Mouse (Mus musculus): ENCODE measurements at regions not wholly inside any gene's neighbourhood (a gene's known extent, or its start where the extent isn't known, plus 50 kb on each side); places are given as distances from the start of the nearest gene placed in this dataset.

GRCm38 (mm10) chr3:17452984-17453383 lies 495.2 kb upstream of the Cypt12 start:
- H3K4me3 ChIP-seq (ENCODE audit: low read length): no peak overlapping the region
- no peaks in the 10 kb centered on the region for H3K4me1 ChIP-seq (ENCODE audit: insufficient read depth, low read length)
- H3K27ac ChIP-seq: no peak overlapping the region
- DNase-seq (ENCODE audit: low spot score) (no peak), ATAC-seq (no peak)
- H3K9me3 ChIP-seq (ENCODE audit: low read length): no peaks in the 10 kb centered on the region
- 37% methylated on average over 1 of the region's 1 CpGs for WGBS
- H3K36me3 ChIP-seq (ENCODE audit: insufficient read depth, low read length): no peaks in the 10 kb centered on the region
- no peak overlapping the region for H3K9ac ChIP-seq (replicated peaks; ENCODE audit: low read length)
- no peak overlapping the region for H3K4me2 ChIP-seq (ENCODE audit: low read depth, low read length)
- H3K27me3 ChIP-seq (ENCODE audit: insufficient read depth, low read length): no peaks in the 10 kb centered on the region
- no peak for TF ChIP-seq CTCF (IDR thresholded peaks at IDR 0.05; ENCODE audit: low read depth)

DNA sequence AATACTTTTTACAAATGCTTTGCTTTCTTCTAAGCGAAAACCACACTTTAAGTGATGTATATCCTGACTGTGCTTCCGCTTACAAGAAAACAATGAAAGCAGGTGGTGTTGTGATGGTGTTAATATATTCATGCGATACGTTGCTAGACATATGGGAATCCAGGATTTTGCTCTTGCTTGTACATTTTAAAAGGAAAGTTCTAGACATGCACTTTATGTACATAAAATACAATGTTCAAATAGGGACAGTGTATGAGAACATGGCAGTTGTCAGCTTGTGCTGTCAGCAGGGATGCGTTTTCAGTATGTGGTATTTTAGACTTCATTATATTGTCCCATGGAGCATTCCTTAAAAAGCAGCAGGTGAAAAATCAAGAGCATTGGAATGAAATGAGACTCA lies 487.7 kb upstream of the Cypt12 start:
- Histone ChIP-seq H3K9me3 (ENCODE audit: low read length) (no peaks in the 10 kb centered on the region), H3K4me1 (ENCODE audit: insufficient read depth, low read length) (no peaks in the 10 kb centered on the region), H3K4me2 (ENCODE audit: low read depth, low read length) (no peak overlapping the region), H3K9ac (replicated peaks; ENCODE audit: low read length) (no peak overlapping the region), H3K36me3 (ENCODE audit: insufficient read depth, low read length) (no peaks in the 10 kb centered on the region), H3K27me3 (ENCODE audit: insufficient read depth, low read length) (no peaks in the 10 kb centered on the region), H3K4me3 (ENCODE audit: low read length) (no peak overlapping the region), H3K27ac (no peak overlapping the region)
- 82% methylated on average over 5 of the region's 5 CpGs for WGBS
- DNase-seq (ENCODE audit: low spot score) (no peak), ATAC-seq (no peak)
- no peak for TF ChIP-seq CTCF (IDR thresholded peaks at IDR 0.05; ENCODE audit: low read depth)

DNA sequence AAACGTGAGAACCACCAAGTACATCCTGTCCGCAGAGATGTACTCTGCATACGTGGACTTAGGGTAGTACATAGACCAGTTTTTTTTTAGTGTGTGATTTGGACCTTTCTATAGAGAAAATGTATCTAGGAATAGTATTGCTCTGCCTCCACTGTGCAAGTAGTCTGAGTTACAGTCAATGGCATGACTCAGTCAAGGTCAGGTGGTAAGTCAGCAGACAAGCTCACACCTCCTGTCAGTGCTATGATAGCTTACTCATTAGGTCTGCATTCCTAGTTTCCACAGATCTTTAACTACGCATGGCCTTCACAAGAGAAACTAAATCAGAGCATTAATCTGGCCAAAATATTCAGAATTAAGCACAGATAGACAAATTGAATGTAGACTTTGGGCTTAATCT lies 486.8 kb upstream of the Cypt12 start:
- no peak overlapping the region for H3K4me2 ChIP-seq (ENCODE audit: low read depth, low read length)
- WGBS: 88% methylated on average over 4 of the region's 4 CpGs
- ATAC-seq: no peak
- H3K9ac ChIP-seq (replicated peaks; ENCODE audit: low read length): no peak overlapping the region
- no peaks in the 10 kb centered on the region for H3K36me3 ChIP-seq (ENCODE audit: insufficient read depth, low read length)
- H3K9me3 ChIP-seq (ENCODE audit: low read length): no peaks in the 10 kb centered on the region
- H3K27me3 ChIP-seq (ENCODE audit: insufficient read depth, low read length): no peaks in the 10 kb centered on the region
- DNase-seq (ENCODE audit: low spot score): no peak
- H3K4me3 ChIP-seq (ENCODE audit: low read length): no peak overlapping the region
- no peaks in the 10 kb centered on the region for H3K4me1 ChIP-seq (ENCODE audit: insufficient read depth, low read length)
- no peak for TF ChIP-seq CTCF (IDR thresholded peaks at IDR 0.05; ENCODE audit: low read depth)
- H3K27ac ChIP-seq: no peak overlapping the region

DNA sequence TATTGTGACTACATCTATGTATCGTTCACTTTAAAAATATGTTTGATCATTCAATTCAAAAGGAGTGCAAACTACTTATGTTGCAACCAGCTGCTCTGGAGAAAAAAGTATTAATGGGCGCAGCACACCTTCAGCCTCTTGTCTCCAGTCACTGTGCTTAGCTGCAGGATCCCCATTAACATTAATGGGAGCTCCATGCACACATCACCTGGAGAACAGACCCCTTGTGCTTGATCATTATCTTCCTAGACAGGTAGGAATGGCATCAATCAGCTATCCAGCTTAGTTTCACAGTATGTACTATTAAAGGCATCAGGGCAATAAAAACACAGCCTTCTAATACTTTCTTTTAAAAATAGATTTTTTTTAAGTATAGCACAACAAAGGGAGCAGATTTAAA lies 474.4 kb upstream of the Cypt12 start:
- Histone ChIP-seq H3K9me3 (ENCODE audit: low read length) (no peaks in the 10 kb centered on the region), H3K27me3 (ENCODE audit: insufficient read depth, low read length) (no peaks in the 10 kb centered on the region), H3K4me2 (ENCODE audit: low read depth, low read length) (no peak overlapping the region), H3K4me3 (ENCODE audit: low read length) (no peak overlapping the region), H3K4me1 (ENCODE audit: insufficient read depth, low read length) (no peaks in the 10 kb centered on the region), H3K27ac (no peak overlapping the region), H3K9ac (replicated peaks; ENCODE audit: low read length) (no peak overlapping the region), H3K36me3 (ENCODE audit: insufficient read depth, low read length) (no peaks in the 10 kb centered on the region)
- ATAC-seq (no peak), DNase-seq (ENCODE audit: low spot score) (no peak)
- WGBS: 83% methylated on average over 2 of the region's 2 CpGs
- no peak for TF ChIP-seq CTCF (IDR thresholded peaks at IDR 0.05; ENCODE audit: low read depth)

DNA sequence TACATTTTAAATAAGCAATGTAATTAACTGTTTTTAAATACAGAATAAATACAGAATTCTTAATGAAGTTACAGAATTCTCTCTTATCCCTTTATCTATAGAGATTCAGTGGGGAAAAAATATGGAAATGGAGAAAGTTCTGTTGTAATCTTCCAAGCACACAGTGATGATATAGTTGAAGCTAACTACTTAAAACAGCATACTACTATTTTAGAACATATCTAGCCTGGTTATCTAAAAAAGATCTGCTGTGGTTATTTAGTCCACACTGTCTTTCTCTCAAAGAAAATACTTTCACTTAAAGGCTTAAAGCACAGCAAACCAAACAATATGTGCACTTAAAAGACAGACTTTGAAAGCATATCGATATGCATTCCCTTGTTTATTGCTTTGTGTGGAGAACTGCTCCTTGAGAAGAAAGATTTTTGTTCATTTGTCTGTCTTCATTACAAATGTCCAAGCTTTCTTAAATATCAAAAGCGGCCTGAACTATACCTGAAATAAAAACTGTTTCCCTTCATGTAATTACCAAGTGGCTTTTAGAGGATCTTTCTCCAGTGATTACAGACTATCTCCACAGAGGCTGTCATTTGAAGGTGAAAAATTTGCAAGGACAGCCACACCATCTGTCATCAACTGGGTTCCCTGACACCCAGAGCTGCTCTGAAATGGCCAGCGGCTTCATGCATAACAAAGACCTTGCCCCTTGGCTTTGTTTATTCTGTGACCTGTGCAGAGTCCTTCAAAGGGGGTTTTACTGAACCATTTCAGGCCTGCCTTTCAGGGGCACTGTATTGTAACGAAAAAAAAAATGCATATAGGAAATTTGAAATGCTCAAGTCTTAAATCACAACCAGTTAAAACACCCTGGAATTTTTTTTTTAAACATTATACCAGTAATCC lies 458.7 kb upstream of the Cypt12 start:
- Histone ChIP-seq H3K9ac (replicated peaks; ENCODE audit: low read length) (no peak overlapping the region), H3K4me3 (ENCODE audit: low read length) (no peak overlapping the region), H3K36me3 (ENCODE audit: insufficient read depth, low read length) (no peaks in the 10 kb centered on the region), H3K4me2 (ENCODE audit: low read depth, low read length) (no peak overlapping the region), H3K27ac (peak overlapping the region; percentile 41; the same call in 1 of the 2 replicates), H3K4me1 (ENCODE audit: insufficient read depth, low read length) (no peaks in the 10 kb centered on the region), H3K27me3 (ENCODE audit: insufficient read depth, low read length) (no peaks in the 10 kb centered on the region), H3K9me3 (ENCODE audit: low read length) (no peaks in the 10 kb centered on the region)
- WGBS: 9% methylated on average over 4 of the region's 4 CpGs
- DNase-seq (ENCODE audit: low spot score) (peak; percentile 72), ATAC-seq (peak; percentile 89)
- TF ChIP-seq CTCF (IDR thresholded peaks at IDR 0.05; ENCODE audit: low read depth): no peak

GRCm38 (mm10) chr3:17490632-17491031 lies 457.6 kb upstream of the Cypt12 start:
- no peak for TF ChIP-seq CTCF (IDR thresholded peaks at IDR 0.05; ENCODE audit: low read depth)

GRCm38 (mm10) chr3:17498291-17498690 lies 449.9 kb upstream of the Cypt12 start:
- no peak overlapping the region for H3K4me3 ChIP-seq (ENCODE audit: low read length)
- H3K27me3 ChIP-seq (ENCODE audit: insufficient read depth, low read length): no peaks in the 10 kb centered on the region
- no peak overlapping the region for H3K9ac ChIP-seq (replicated peaks; ENCODE audit: low read length)
- no peaks in the 10 kb centered on the region for H3K36me3 ChIP-seq (ENCODE audit: insufficient read depth, low read length)
- H3K27ac ChIP-seq: no peak overlapping the region
- H3K4me2 ChIP-seq (ENCODE audit: low read depth, low read length): no peak overlapping the region
- no peak for ATAC-seq
- WGBS: 83% methylated on average over 3 of the region's 3 CpGs
- no peak for DNase-seq (ENCODE audit: low spot score)
- no peaks in the 10 kb centered on the region for H3K9me3 ChIP-seq (ENCODE audit: low read length)
- no peak for TF ChIP-seq CTCF (IDR thresholded peaks at IDR 0.05; ENCODE audit: low read depth)
- H3K4me1 ChIP-seq (ENCODE audit: insufficient read depth, low read length): no peaks in the 10 kb centered on the region

More at GRCm38 (mm10) chr3:17490632-17491031, 457.6 kb upstream of the Cypt12 start:
- Histone ChIP-seq H3K36me3 (ENCODE audit: insufficient read depth, low read length) (no peaks in the 10 kb centered on the region), H3K4me1 (ENCODE audit: insufficient read depth, low read length) (no peaks in the 10 kb centered on the region), H3K9me3 (ENCODE audit: low read length) (no peaks in the 10 kb centered on the region), H3K9ac (replicated peaks; ENCODE audit: low read length) (no peak overlapping the region), H3K4me2 (ENCODE audit: low read depth, low read length) (no peak overlapping the region), H3K27me3 (ENCODE audit: insufficient read depth, low read length) (no peaks in the 10 kb centered on the region), H3K4me3 (ENCODE audit: low read length) (no peak overlapping the region), H3K27ac (no peak overlapping the region)
- ATAC-seq (no peak), DNase-seq (ENCODE audit: low spot score) (no peak)
